Mouse (Mus musculus) hindbrain, embryonic 15.5 days (tissue): ENCODE data around the gene Inha. TPM values are rescaled to one million over a fixed set of nuclear protein-coding genes. Genes with fewer than 3 reads are reported as not detected.
A peak's percentile ranks its signal among the peaks of the same experiment; 100 is the strongest.

ENCODE experiments used
- ATAC-seq: fragments of 200-750 bp; cut with Nextera tagmentation; 2 replicates; pipeline ENCODE4 v1.8.0; 2017; ENCODE audit warnings: low read depth, moderate number of reproducible peaks, moderate TSS enrichment; ENCODE audit not compliant: low FRiP score
- H3K27ac ChIP-seq: fragments of 300-500 bp; sonication (generic); replicated peaks from 2 replicates; pipeline ENCODE4 v1.5.1; 2015; ENCODE audit warnings: mild to moderate bottlenecking, inconsistent platforms
- H3K27me3 ChIP-seq: fragments of 300-500 bp; sonication (generic); 2 replicates; pipeline ENCODE4 v1.6.1; 2015; ENCODE audit warnings: control low read depth, inconsistent platforms
- H3K36me3 ChIP-seq: fragments of 300-500 bp; sonication (generic); 2 replicates; pipeline ENCODE4 v1.6.1; 2015; ENCODE audit warnings: control low read depth, inconsistent platforms
- H3K4me1 ChIP-seq: fragments of 300-500 bp; sonication (generic); replicated peaks from 2 replicates; pipeline ENCODE4 v1.6.1; 2015; ENCODE audit warnings: control low read depth, inconsistent platforms
- H3K4me2 ChIP-seq: fragments of 300-500 bp; sonication (generic); 2 replicates; pipeline ENCODE4 v1.6.1; 2015; ENCODE audit warnings: moderate library complexity, mild to moderate bottlenecking, inconsistent platforms
- H3K4me3 ChIP-seq: fragments of 300-500 bp; sonication (generic); 2 replicates; pipeline ENCODE4 v1.5.1; 2015; ENCODE audit warnings: mild to moderate bottlenecking, inconsistent platforms
- H3K9ac ChIP-seq: fragments of 300-500 bp; sonication (generic); 2 replicates; pipeline ENCODE4 v1.6.1; 2015; ENCODE audit warnings: inconsistent platforms
- H3K9me3 ChIP-seq: fragments of 300-500 bp; sonication (generic); 2 replicates; pipeline ENCODE4 v1.6.1; 2016; ENCODE audit warnings: control low read depth, inconsistent platforms
- WGBS: fragments of 180-500 bp; shearing (Covaris S2); methylation state at CpG from one replicate; pipeline ENCODE4 v1.1.7; 2015; 5-methylcytosine and 5-hydroxymethylcytosine counted together
- polyA plus RNA-seq: library from polyadenylated mRNA; unstranded; fragments of >200 nt; fragmentation: Nextera tagmentation; extraction: Ambion mirVana; gene quantifications from 2 replicates; pipeline ENCODE4 v1.2.1, GENCODE M21; 2015

The Inha gene
- 17.4 and 22.4 TPM in 2 replicates for polyA plus RNA-seq

DNA sequence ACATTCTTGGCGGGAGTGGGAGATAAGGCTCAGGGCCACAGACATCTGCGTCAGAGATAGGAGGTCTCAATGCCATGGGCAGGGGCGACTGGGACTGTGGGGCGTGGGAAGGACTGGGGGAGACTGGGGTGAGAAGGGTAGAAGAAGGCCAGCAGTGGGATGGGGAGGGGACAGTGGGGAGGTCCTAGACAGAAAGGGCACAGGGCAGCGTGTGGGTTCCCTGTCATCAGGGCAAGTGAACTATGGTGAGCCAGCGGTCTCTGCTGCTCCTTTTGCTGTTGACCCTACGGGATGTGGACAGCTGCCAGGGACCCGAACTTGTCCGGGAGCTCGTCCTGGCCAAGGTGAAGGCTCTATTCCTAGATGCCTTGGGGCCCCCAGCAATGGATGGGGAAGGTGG is at the start of gene Inha:
Inha (plus strand) TSS at position 72 of the 400 bp plus-strand sequence.
- peak within 1 kb of the TSS; percentile 89 for H3K4me2 ChIP-seq
- H3K27me3 ChIP-seq, result peaks cover 17% of the 10 kb centered on the region; the same call in 1 of the 2 replicates
- peak within 1 kb of the TSS; percentile 94 for H3K27ac ChIP-seq
- ATAC-seq, result no peak
- H3K9ac ChIP-seq, result peak within 1 kb of the TSS; percentile 90
- H3K36me3 ChIP-seq, result 0 out of 2 replicates have a peak, but pooled peaks cover 1% of the 10 kb centered on the region
- peaks cover 35% of the 10 kb centered on the region for H3K4me1 ChIP-seq
- no peaks in the 10 kb centered on the region for H3K9me3 ChIP-seq
- H3K4me3 ChIP-seq, result peak within 1 kb of the TSS; percentile 65
- WGBS, result 72% methylated on average over 10 of the region's 10 CpGs

- no peak overlapping the region for H3K27ac ChIP-seq
- H3K4me2 ChIP-seq, result 0 out of 2 replicates have a peak overlapping the region, but pooled peaks have one; percentile 53
- H3K9ac ChIP-seq, result no peak overlapping the region
- no peak overlapping the region for H3K4me3 ChIP-seq
- peaks cover 49% of the 10 kb centered on the region for H3K4me1 ChIP-seq
- no peak; the same call in 1 of the 2 replicates for ATAC-seq
- no peaks in the 10 kb centered on the region for H3K9me3 ChIP-seq
- WGBS, result 5% methylated on average over 8 of the region's 10 CpGs
- no peaks in the 10 kb centered on the region for H3K36me3 ChIP-seq
- H3K27me3 ChIP-seq, result no peaks in the 10 kb centered on the region
Measured at GRCm38 (mm10) chr1:75457710-75458024, 49.2 kb upstream of the Inha start.

DNA sequence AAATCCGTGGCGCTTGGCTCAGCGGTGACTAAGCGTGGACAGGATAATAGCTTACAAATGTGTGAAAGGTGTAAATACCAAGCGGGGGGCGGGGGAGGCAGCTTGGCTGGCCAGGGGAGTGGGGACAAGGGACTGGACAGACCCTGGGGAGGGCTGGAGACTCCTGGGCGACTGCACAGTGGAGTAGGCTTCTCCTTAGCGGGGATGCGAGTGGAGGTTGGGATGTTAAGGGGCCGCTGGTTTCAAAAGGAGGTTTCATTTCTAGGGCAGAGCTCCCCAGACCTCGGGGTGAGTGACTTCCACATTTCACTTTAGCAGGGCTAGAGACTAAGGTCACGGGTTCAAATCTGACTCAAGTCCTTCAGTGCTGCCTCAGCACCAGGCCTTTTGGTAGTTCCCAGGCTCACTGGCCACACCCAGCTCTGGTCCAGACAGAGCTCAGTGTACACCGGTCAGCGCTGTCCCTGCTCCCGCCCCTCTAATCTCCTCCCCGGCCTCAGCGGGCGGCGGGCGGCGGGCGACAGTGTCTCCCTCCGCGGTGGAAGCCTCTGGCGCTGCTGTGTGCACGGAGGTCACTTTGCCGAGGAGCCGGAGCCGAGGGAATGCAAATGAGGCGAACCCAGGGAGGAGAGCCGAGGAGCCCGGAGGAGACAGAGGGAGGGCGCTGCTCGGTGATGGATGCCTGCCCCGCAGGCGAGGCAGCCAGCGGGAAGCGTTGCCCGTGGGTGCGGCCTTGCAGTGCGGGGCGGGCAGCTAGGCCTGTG is 48.7 kb upstream of the Inha start:
- Histone ChIP-seq H3K4me3 (peak overlapping the region; percentile 18), H3K9ac (no peak overlapping the region), H3K36me3 (no peaks in the 10 kb centered on the region), H3K4me1 (peaks cover 49% of the 10 kb centered on the region), H3K4me2 (peak overlapping the region; percentile 53), H3K27me3 (no peaks in the 10 kb centered on the region), H3K27ac (peak overlapping the region; percentile 33; the same call in 1 of the 2 replicates), H3K9me3 (no peaks in the 10 kb centered on the region)
- WGBS, result 3% methylated on average over 42 of the region's 42 CpGs
- peak; percentile 54 for ATAC-seq

DNA sequence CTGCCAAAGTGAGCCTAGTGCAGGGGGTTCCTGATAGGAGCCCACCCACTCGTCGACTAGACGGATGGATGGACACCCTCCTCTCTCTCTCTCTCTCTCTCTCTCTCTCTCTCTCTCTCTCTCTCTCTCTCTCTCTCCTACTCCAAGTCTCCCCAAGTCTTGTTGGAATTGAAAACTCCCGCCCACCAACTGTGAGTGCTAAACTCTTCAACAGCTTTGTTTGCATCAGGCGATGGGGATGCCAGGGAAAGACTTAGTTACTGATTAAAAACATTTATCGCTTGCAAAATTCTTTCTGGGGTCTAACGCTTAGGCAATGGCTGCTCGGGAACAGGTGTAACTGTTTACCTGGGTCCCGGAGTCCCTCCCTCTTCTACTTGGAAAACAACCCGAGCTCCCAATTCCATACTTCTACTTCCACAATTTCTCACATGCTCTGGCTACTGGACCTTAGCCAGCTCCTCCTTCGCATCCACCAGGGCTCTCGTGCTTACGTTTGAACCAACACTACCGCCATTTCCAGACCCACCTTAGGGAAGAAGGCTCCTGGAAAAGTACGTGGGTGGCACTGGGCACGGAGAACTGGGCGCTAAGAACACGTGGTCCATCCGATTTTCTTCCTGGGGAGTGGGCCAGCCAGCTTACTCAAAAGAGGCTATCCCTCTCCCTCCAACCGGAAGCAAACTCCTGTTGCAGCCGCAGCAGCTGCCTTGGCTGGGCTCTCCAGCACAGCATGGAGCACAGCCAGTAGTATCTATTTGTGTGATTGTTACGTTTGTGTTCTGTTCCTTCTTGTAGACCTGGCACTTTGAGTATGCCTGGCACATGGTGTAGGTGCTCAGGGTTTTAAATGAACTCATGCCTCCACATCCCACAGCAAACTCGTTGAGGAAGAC is 47.8 kb upstream of the Inha start:
- peak overlapping the region; percentile 53 for H3K4me2 ChIP-seq
- no peak overlapping the region for H3K9ac ChIP-seq
- H3K4me3 ChIP-seq, result peak overlapping the region; percentile 18
- H3K36me3 ChIP-seq, result no peaks in the 10 kb centered on the region
- no peaks in the 10 kb centered on the region for H3K27me3 ChIP-seq
- no peak for ATAC-seq
- H3K27ac ChIP-seq, result peak overlapping the region; percentile 33; the same call in 1 of the 2 replicates
- no peaks in the 10 kb centered on the region for H3K9me3 ChIP-seq
- peaks cover 48% of the 10 kb centered on the region for H3K4me1 ChIP-seq
- WGBS, result 15% methylated on average over 23 of the region's 23 CpGs

GRCm38 (mm10) chr1:75460297-75460696 is 46.6 kb upstream of the Inha start:
- no peak overlapping the region for H3K9ac ChIP-seq
- no peaks in the 10 kb centered on the region for H3K9me3 ChIP-seq
- no peak overlapping the region for H3K4me2 ChIP-seq
- WGBS, result 68% methylated on average over 7 of the region's 7 CpGs
- peaks cover 46% of the 10 kb centered on the region for H3K4me1 ChIP-seq
- no peak for ATAC-seq
- H3K27me3 ChIP-seq, result no peaks in the 10 kb centered on the region
- no peaks in the 10 kb centered on the region for H3K36me3 ChIP-seq
- H3K4me3 ChIP-seq, result no peak overlapping the region
- H3K27ac ChIP-seq, result no peak overlapping the region

GRCm38 (mm10) chr1:75462636-75463035 is 44.2 kb upstream of the Inha start:
- no peak for ATAC-seq
- Histone ChIP-seq H3K27ac (no peak overlapping the region), H3K4me2 (no peak overlapping the region), H3K9me3 (no peaks in the 10 kb centered on the region), H3K36me3 (no peaks in the 10 kb centered on the region), H3K4me3 (no peak overlapping the region), H3K9ac (no peak overlapping the region), H3K4me1 (peaks cover 33% of the 10 kb centered on the region), H3K27me3 (no peaks in the 10 kb centered on the region; the same call in 1 of the 2 replicates)
- 40% methylated on average over 1 of the region's 1 CpGs for WGBS

- Histone ChIP-seq H3K9ac (no peak overlapping the region), H3K4me2 (no peak overlapping the region), H3K27ac (no peak overlapping the region), H3K9me3 (no peaks in the 10 kb centered on the region), H3K4me3 (no peak overlapping the region), H3K27me3 (peaks cover 2% of the 10 kb centered on the region; the same call in 1 of the 2 replicates), H3K4me1 (peaks cover 24% of the 10 kb centered on the region), H3K36me3 (no peaks in the 10 kb centered on the region)
- ATAC-seq, result no peak
- 88% methylated on average over 5 of the region's 5 CpGs for whole genome bisulfite sequencing
Measured at GRCm38 (mm10) chr1:75463652-75464204, 43.1 kb upstream of the Inha start.

GRCm38 (mm10) chr1:75467215-75467927 is 39.5 kb upstream of the Inha start:
- Histone ChIP-seq H3K4me2 (peak overlapping the region; percentile 36), H3K4me1 (peaks cover 16% of the 10 kb centered on the region), H3K9me3 (no peaks in the 10 kb centered on the region), H3K36me3 (peaks cover 3% of the 10 kb centered on the region; the same call in 1 of the 2 replicates), H3K27me3 (peaks cover 8% of the 10 kb centered on the region; the same call in 1 of the 2 replicates), H3K27ac (no peak overlapping the region), H3K9ac (no peak overlapping the region), H3K4me3 (no peak overlapping the region)
- 7% methylated on average over 14 of the region's 14 CpGs for WGBS
- peak; percentile 76 for ATAC-seq

GRCm38 (mm10) chr1:75469287-75469825 is 37.5 kb upstream of the Inha start:
- H3K36me3 ChIP-seq, result peaks cover 7% of the 10 kb centered on the region
- ATAC-seq, result no peak
- peaks cover 8% of the 10 kb centered on the region; the same call in 1 of the 2 replicates for H3K27me3 ChIP-seq
- 77% methylated on average over 17 of the region's 17 CpGs for WGBS
- no peak overlapping the region for H3K4me2 ChIP-seq
- no peak overlapping the region for H3K4me3 ChIP-seq
- no peak overlapping the region for H3K9ac ChIP-seq
- H3K4me1 ChIP-seq, result peaks cover 13% of the 10 kb centered on the region
- no peaks in the 10 kb centered on the region for H3K9me3 ChIP-seq
- H3K27ac ChIP-seq, result no peak overlapping the region

DNA sequence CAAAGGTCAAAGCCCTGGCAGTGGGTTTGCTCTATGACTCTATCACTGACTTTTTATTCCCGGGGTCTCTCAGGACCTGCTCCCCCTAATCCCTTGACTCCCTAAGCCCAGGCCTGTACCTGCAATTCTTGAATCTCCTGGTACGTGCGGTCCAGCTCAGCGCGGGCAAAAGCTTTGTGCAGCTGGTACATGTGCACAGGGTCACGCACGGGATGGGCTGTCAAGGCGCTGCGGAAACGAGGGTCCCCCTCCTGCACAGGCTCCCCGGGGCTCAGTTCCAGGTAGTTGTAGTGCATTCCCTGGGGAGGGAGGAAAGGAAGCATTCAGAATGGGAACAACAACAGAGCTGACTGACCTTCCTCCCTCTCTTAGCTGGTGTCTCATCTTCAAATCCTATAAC is 30.4 kb upstream of the Inha start:
- no peak for ATAC-seq
- Histone ChIP-seq H3K4me3 (no peak overlapping the region), H3K9ac (no peak overlapping the region), H3K4me1 (peaks cover 39% of the 10 kb centered on the region), H3K9me3 (no peaks in the 10 kb centered on the region), H3K4me2 (no peak overlapping the region), H3K27ac (no peak overlapping the region), H3K36me3 (peaks cover 24% of the 10 kb centered on the region), H3K27me3 (no peaks in the 10 kb centered on the region)
- 95% methylated on average over 11 of the region's 11 CpGs for WGBS
